Mouse (Mus musculus) intestine, postnatal 0 days (tissue): Measurements from ENCODE around the gene Mutyh. TPM values are rescaled to one million over a fixed set of nuclear protein-coding genes. Genes with fewer than 3 reads are reported as not detected.

Source experiments
- ATAC-seq: fragments of 200-750 bp; cut with Nextera tagmentation; 2 replicates; pipeline ENCODE4 v1.8.0; 2017; ENCODE audit warnings: mild to moderate bottlenecking, moderate TSS enrichment, moderate library complexity
- H3K27ac ChIP-seq: fragments of 300-500 bp; sonication (generic); 2 replicates; pipeline ENCODE4 v1.5.1; 2014; ENCODE audit warnings: mild to moderate bottlenecking, low read depth, low read length, moderate library complexity
- H3K27me3 ChIP-seq: fragments of 300-500 bp; sonication (generic); replicated peaks from 2 replicates; pipeline ENCODE4 v1.6.1; 2014; ENCODE audit warnings: low read length, mixed read lengths; ENCODE audit not compliant: control insufficient read depth, insufficient read depth
- H3K36me3 ChIP-seq: fragments of 300-500 bp; sonication (generic); 2 replicates; pipeline ENCODE4 v1.6.1; 2014; ENCODE audit warnings: mild to moderate bottlenecking, moderate library complexity; ENCODE audit not compliant: control insufficient read depth, insufficient read depth
- H3K4me1 ChIP-seq: fragments of 300-500 bp; sonication (generic); replicated peaks from 2 replicates; pipeline ENCODE4 v1.6.1; 2014; ENCODE audit warnings: antibody characterized with exemption, low read length, mixed read lengths; ENCODE audit not compliant: control insufficient read depth, insufficient read depth
- H3K4me2 ChIP-seq: fragments of 300-500 bp; sonication (generic); replicated peaks from 2 replicates; pipeline ENCODE4 v1.6.1; 2014; ENCODE audit warnings: low read depth, mild to moderate bottlenecking, moderate library complexity
- H3K4me3 ChIP-seq: fragments of 300-500 bp; sonication (generic); 2 replicates; pipeline ENCODE4 v1.5.1; 2014; ENCODE audit warnings: low read depth, low read length
- H3K9ac ChIP-seq: fragments of 300-500 bp; sonication (generic); 2 replicates; pipeline ENCODE4 v1.6.1; 2014; ENCODE audit warnings: mild to moderate bottlenecking, low read depth, low read length
- H3K9me3 ChIP-seq: fragments of 300-500 bp; sonication (generic); 2 replicates; pipeline ENCODE4 v1.6.1; 2016; ENCODE audit warnings: mixed run types; ENCODE audit not compliant: control insufficient read depth
- CTCF ChIP-seq: sonication (generic); IDR thresholded peaks from 2 replicates; pipeline ENCODE4 v1.5.1; 2016; ENCODE audit warnings: low read depth, mild to moderate bottlenecking, control low read depth, antibody characterized with exemption, moderate library complexity
- WGBS: fragments of 180-500 bp; shearing (Covaris S2); extraction: QIAGEN DNeasy Blood & Tissue Kit; methylation state at CpG from one replicate; pipeline ENCODE4 v1.1.7; 2014; 5-methylcytosine and 5-hydroxymethylcytosine counted together
- polyA plus RNA-seq: library from polyadenylated mRNA; unstranded; fragments of >200 nt; fragmentation: Nextera tagmentation; extraction: Ambion mirVana; gene quantifications from 2 replicates; pipeline ENCODE4 v1.2.1, GENCODE M21; 2015

Mutyh gene
- polyA plus RNA-seq, 1 experiment from 2014 or later = 2.9 TPM

DNA sequence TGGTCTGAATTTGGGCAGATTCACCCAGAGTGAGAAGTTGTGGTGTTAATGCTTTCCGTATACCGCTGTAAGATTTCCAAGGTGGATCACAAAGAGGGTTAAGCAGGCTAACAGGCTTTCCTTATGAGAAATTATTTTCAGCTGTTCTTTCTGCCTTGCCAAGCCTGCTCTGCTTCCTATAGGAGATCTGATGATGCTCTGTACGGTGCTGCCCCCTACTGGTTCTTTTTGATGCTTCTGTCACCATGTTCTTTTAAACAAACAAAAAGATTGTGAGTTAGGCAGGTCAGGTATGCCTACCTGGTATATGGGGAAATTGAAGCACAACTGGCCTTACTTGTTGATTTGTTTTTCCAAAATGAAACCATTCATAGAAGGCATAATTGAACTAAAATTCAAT is 18.6 kb upstream of the Mutyh start:
- Histone ChIP-seq H3K36me3 (no peaks in the 10 kb centered on the region; the same call in 1 of the 2 replicates), H3K4me3 (no peak overlapping the region), H3K9ac (no peak overlapping the region), H3K27me3 (no peaks in the 10 kb centered on the region), H3K4me2 (no peak overlapping the region), H3K27ac (no peak overlapping the region), H3K4me1 (no peaks in the 10 kb centered on the region), H3K9me3 (no peaks in the 10 kb centered on the region)
- WGBS = 7% methylated on average over 3 of the region's 3 CpGs
- TF ChIP-seq CTCF = peak; percentile 93
- ATAC-seq = peak; percentile 51; the same call in 1 of the 2 replicates

DNA sequence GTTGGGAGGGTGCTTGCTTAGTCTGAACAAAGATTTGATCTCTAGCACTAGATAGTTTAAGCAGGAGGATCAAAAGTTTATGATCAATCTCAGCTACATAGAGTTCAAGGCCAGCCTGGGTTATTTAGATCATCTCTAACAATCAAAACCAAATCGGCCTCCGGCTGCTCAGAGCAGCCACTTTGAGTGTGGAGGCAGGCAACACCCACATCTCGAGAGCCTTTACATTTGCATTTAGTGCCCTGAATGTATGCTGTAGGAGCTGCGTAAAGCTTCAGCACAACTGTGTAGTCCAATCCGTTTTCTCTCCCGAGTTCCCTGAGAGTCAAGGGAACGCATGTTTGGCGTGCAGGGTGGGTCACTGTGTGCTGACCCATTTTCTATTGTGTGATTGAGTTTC is 15.1 kb upstream of the Mutyh start:
- H3K36me3 ChIP-seq = no peaks in the 10 kb centered on the region; the same call in 1 of the 2 replicates
- no peak overlapping the region for H3K4me3 ChIP-seq
- no peak overlapping the region for H3K9ac ChIP-seq
- no peak for TF ChIP-seq CTCF
- 0 out of 2 replicates have a peak, but pooled peaks cover 2% of the 10 kb centered on the region for H3K4me1 ChIP-seq
- H3K27me3 ChIP-seq = no peaks in the 10 kb centered on the region
- no peak overlapping the region for H3K27ac ChIP-seq
- WGBS = 80% methylated on average over 8 of the region's 8 CpGs
- no peak overlapping the region for H3K4me2 ChIP-seq
- H3K9me3 ChIP-seq = no peaks in the 10 kb centered on the region
- ATAC-seq = no peak

DNA sequence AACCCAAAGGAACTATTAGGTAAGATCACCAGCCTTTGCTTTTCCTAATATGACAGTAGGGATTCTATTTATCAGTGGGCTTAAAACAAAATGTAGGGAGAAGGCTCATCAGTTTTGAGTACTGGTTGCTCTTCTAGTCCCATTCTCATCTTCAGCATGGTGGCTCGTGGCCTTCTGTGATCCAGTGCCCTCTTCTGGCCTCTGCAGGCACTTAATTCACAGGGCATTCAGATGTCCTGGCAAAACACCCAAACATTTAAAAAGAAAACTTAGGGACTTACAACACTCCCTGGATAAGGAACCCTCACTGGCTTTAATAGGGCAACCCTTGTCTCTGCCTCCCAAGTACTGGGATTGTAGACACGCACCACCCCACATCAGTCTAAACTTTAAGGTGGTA is 13.2 kb upstream of the Mutyh start:
- ATAC-seq = no peak
- H3K27me3 ChIP-seq = no peaks in the 10 kb centered on the region
- H3K4me2 ChIP-seq = no peak overlapping the region
- no peaks in the 10 kb centered on the region; the same call in 1 of the 2 replicates for H3K36me3 ChIP-seq
- WGBS = 78% methylated on average over 2 of the region's 2 CpGs
- no peak overlapping the region for H3K4me3 ChIP-seq
- no peak overlapping the region for H3K27ac ChIP-seq
- H3K9ac ChIP-seq = no peak overlapping the region
- H3K9me3 ChIP-seq = no peaks in the 10 kb centered on the region
- H3K4me1 ChIP-seq = 0 out of 2 replicates have a peak, but pooled peaks cover 2% of the 10 kb centered on the region
- TF ChIP-seq CTCF = peak; percentile 49

DNA sequence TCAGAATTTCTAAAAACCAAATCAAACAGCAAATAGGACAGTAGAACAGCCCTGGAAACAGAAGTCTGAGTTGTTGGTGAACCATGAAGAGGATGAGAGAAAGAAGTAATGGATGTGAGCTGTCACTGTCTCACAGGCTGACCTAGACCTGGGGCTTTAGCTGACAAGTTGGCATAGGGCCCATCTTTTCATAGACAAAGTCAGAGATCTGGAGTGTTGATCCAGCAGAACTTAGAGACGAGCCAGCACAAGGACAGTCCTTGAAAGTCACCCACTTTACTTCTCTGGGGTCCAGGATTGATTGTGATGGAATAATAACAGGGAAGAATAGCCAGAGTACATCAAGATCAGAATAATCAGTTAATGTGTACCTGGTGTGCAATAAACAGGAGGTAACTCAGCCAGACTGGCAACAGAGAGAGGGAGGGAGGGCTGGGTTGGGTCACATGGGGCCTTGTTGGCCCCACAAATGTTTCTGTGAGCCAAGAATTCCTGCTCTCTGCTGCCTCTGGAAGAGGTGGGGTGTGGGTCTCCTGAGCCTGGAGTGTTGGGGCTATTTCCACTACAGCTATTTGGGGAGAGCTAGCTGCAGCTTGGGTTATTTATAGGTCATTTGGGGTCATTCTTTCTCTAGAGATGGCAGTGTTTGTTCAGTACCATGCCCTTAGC is 10.9 kb upstream of the Mutyh start:
- Histone ChIP-seq H3K9me3 (no peaks in the 10 kb centered on the region), H3K36me3 (peaks cover 8% of the 10 kb centered on the region; the same call in 1 of the 2 replicates), H3K4me2 (no peak overlapping the region; the same call in 1 of the 2 replicates), H3K9ac (no peak overlapping the region), H3K4me3 (no peak overlapping the region), H3K27ac (no peak overlapping the region), H3K27me3 (no peaks in the 10 kb centered on the region), H3K4me1 (0 out of 2 replicates have a peak, but pooled peaks cover 2% of the 10 kb centered on the region)
- TF ChIP-seq CTCF = no peak
- peak; percentile 55 for ATAC-seq
- WGBS = 21% methylated on average over 1 of the region's 1 CpGs

DNA sequence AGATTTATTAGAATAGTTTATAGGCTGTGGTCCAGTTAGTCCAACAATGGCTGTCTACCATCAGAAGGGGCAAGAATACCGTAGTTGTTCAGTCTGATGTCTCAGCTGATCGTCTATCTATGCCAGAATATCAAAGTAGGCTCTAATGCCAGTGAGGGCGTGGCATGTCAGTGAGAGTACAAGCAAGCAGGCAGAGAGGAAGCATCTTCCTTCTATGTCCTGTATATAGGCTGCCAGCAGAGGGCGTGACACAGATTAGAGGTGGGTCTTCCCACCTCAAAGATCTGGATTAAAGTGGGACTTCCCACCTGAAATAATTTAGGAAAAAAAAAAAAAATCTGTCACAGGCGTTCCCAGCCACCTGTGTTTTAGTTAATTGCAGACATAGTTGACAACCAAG is 7.6 kb upstream of the Mutyh start:
- peaks cover 39% of the 10 kb centered on the region for H3K36me3 ChIP-seq
- H3K9ac ChIP-seq = no peak overlapping the region
- no peak overlapping the region for H3K4me3 ChIP-seq
- H3K9me3 ChIP-seq = no peaks in the 10 kb centered on the region
- WGBS = 36% methylated on average over 5 of the region's 5 CpGs
- no peak overlapping the region for H3K27ac ChIP-seq
- H3K27me3 ChIP-seq = no peaks in the 10 kb centered on the region
- no peak for ATAC-seq
- peak; percentile 65 for TF ChIP-seq CTCF
- 0 out of 2 replicates have a peak, but pooled peaks cover 2% of the 10 kb centered on the region for H3K4me1 ChIP-seq
- H3K4me2 ChIP-seq = no peak overlapping the region

DNA sequence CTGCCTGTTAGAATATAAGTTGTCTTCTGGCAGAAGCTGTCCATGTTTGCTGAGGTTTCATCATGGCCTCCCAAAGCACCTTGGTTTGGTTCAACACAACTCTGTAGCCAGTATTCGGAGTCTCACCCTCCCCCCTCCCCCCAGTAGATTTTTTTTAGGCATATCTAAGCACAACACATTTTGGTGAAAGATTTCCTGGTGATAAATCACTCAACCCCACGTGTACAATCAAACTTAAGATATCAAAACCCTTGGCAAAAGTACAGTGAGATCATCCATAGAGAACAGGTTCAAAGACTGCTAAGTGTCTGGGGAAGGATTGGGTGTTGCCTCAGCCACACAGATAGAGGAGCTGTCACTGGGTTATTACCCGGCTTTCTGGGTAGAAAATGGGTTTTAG is 3.5 kb downstream of the Mutyh start:
- H3K27ac ChIP-seq = no peak overlapping the region; the same call in 1 of the 2 replicates
- H3K27me3 ChIP-seq = no peaks in the 10 kb centered on the region
- H3K9ac ChIP-seq = no peak overlapping the region
- H3K4me1 ChIP-seq = 0 out of 2 replicates have a peak, but pooled peaks cover 6% of the 10 kb centered on the region
- no peaks in the 10 kb centered on the region for H3K9me3 ChIP-seq
- H3K4me2 ChIP-seq = no peak overlapping the region
- 45% methylated on average over 3 of the region's 3 CpGs for whole genome bisulfite sequencing
- H3K4me3 ChIP-seq = no peak overlapping the region
- TF ChIP-seq CTCF = no peak
- ATAC-seq = no peak
- H3K36me3 ChIP-seq = no peaks in the 10 kb centered on the region
